Mouse (Mus musculus): ENCODE measurements at regions not wholly inside any gene's neighbourhood (a gene's known extent, or its start where the extent isn't known, plus 50 kb on each side); places are given as distances from the start of the nearest gene placed in this dataset.
A peak's percentile ranks its signal among the peaks of the same experiment; 100 is the strongest.

DNA sequence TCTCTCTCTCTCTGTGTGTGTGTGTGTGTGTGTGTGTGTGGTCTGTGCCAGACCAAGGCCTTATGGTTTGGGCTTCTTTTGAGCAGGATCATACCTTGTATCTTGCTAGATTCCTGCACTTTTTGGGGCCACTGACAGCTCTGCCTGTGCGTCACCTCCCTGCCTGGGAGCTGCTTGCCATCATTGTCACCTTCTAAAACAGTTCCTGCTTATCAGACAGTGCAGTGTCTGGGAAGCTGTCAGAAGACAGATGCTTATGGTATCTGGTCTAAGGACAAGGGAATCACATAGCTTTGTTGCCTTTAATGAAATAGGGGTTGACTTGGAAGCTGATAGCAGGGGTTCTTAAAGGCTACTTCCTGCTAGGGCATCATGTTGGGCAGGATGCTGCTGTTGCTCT, 114.1 kb upstream of the Spon1 start:
- 11% methylated on average over 1 of the region's 1 CpGs for WGBS (ENCODE audit: insufficient replicate concordance)
- Histone ChIP-seq H3K4me3 (ENCODE audit: low read depth, low read length) (no peak overlapping the region), H3K36me3 (ENCODE audit: control insufficient read depth, insufficient read depth, low read length) (no peaks in the 10 kb centered on the region), H3K27me3 (ENCODE audit: control insufficient read depth, insufficient read depth, low read length) (no peaks in the 10 kb centered on the region), H3K27ac (ENCODE audit: low read depth, low read length) (peak overlapping the region; percentile 70), H3K9me3 (replicated peaks; ENCODE audit: control insufficient read depth, low read length) (no peaks in the 10 kb centered on the region), H3K9ac (ENCODE audit: low read depth, low read length) (no peak overlapping the region), H3K4me1 (ENCODE audit: control insufficient read depth, insufficient read depth, low read length) (peaks cover 14% of the 10 kb centered on the region), H3K4me2 (no peak overlapping the region)
- ATAC-seq (replicated peaks; ENCODE audit: insufficient number of reproducible peaks, low FRiP score, low TSS enrichment): peak; percentile 71; the same call in 1 of the 2 replicates

DNA sequence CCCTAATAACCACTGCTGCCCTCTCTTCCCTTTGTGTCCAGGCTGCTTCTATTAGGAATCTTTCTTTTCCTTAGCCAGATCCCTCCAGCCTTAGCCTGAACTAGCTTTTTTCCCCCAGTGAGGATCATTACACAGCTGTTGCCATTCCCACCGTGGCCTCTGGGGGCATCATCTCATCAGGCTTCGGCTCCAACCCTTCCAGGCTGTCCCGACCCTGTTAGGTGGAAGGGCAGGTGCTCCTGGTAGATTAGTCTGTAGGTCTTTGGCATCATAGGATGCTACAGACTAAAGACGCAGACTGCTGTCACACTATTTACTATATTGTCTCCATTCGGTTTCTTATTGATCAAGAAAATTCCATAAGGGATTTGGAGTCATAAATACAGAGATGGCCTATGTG, 112.7 kb upstream of the Spon1 start:
- no peak overlapping the region for H3K4me2 ChIP-seq
- peaks cover 14% of the 10 kb centered on the region for H3K4me1 ChIP-seq (ENCODE audit: control insufficient read depth, insufficient read depth, low read length)
- no peaks in the 10 kb centered on the region for H3K9me3 ChIP-seq (replicated peaks; ENCODE audit: control insufficient read depth, low read length)
- ATAC-seq (replicated peaks; ENCODE audit: insufficient number of reproducible peaks, low FRiP score, low TSS enrichment): no peak
- no peaks in the 10 kb centered on the region for H3K27me3 ChIP-seq (ENCODE audit: control insufficient read depth, insufficient read depth, low read length)
- 26% methylated on average over 5 of the region's 5 CpGs for WGBS (ENCODE audit: insufficient replicate concordance)
- H3K9ac ChIP-seq (ENCODE audit: low read depth, low read length): no peak overlapping the region
- H3K36me3 ChIP-seq (ENCODE audit: control insufficient read depth, insufficient read depth, low read length): no peaks in the 10 kb centered on the region
- H3K4me3 ChIP-seq (ENCODE audit: low read depth, low read length): no peak overlapping the region
- H3K27ac ChIP-seq (ENCODE audit: low read depth, low read length): no peak overlapping the region

DNA sequence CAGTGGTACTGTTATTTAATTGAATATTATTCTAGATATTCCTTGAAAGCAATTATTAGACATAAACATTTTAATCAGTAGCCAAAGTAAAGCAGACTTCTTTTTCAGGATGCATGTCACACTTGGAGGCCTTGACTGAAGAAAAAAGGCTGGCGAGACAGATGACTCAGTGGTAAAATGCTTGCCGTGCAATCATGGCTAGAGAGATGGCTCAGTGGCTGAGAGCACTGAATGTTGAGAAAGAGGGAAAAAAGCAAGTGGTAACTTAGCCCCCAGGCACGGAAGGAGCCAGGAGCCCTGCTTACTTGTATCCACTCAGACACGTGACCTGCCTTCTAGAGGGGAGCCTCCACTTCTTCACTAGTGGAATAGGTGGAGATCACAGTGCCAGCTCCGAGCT, 110.5 kb upstream of the Spon1 start:
- Histone ChIP-seq H3K4me3 (ENCODE audit: low read depth, low read length) (no peak overlapping the region), H3K36me3 (ENCODE audit: control insufficient read depth, insufficient read depth, low read length) (no peaks in the 10 kb centered on the region), H3K27ac (ENCODE audit: low read depth, low read length) (no peak overlapping the region), H3K4me1 (ENCODE audit: control insufficient read depth, insufficient read depth, low read length) (peaks cover 14% of the 10 kb centered on the region), H3K9me3 (replicated peaks; ENCODE audit: control insufficient read depth, low read length) (no peaks in the 10 kb centered on the region), H3K9ac (ENCODE audit: low read depth, low read length) (no peak overlapping the region), H3K27me3 (ENCODE audit: control insufficient read depth, insufficient read depth, low read length) (no peaks in the 10 kb centered on the region), H3K4me2 (no peak overlapping the region)
- WGBS (ENCODE audit: insufficient replicate concordance): 76% methylated on average over 5 of the region's 5 CpGs
- ATAC-seq (replicated peaks; ENCODE audit: insufficient number of reproducible peaks, low FRiP score, low TSS enrichment): no peak

DNA sequence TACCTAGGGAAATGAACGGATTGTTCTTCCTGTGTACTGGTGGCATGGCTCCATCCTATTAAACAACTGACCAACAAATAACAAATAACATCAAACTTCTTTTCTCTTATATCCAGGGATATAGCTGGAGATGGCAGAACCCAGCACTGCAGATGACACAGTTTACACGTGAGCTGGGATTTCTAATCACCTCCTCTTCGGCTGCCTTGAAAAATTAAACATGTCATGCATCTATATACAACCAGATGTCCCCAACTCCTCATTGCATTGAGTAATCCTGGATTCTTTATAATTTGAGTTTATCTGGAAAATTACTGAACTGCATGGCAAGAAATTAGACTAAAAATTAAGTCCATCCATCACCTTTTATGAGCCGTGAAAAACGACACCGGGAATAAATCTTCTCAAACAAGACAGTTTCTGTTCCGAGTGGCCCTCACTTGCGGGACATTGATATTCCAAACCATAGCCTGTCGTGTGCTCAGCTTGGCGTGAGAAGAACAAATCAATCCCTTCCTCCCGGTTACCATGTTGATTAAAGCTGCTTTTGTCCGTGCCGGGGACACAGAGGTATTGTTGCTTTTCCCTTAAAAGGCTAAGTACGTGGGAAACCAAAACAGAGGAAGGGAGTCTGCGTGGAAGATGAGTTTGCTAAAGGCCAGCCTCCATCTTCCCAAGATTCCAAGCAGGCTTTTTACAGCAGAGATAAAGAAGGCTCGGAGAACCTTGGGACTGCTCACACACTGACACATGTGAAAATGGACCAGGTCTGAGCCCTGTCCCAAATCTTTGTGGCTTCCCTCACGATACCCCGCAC, 92.8 kb upstream of the Spon1 start:
- no peaks in the 10 kb centered on the region for H3K4me1 ChIP-seq (ENCODE audit: control insufficient read depth, insufficient read depth, low read length)
- H3K9me3 ChIP-seq (replicated peaks; ENCODE audit: control insufficient read depth, low read length): no peaks in the 10 kb centered on the region
- H3K4me3 ChIP-seq (ENCODE audit: low read depth, low read length): no peak overlapping the region
- H3K27me3 ChIP-seq (ENCODE audit: control insufficient read depth, insufficient read depth, low read length): no peaks in the 10 kb centered on the region
- H3K4me2 ChIP-seq: no peak overlapping the region
- no peak overlapping the region for H3K27ac ChIP-seq (ENCODE audit: low read depth, low read length)
- no peak overlapping the region for H3K9ac ChIP-seq (ENCODE audit: low read depth, low read length)
- ATAC-seq (replicated peaks; ENCODE audit: insufficient number of reproducible peaks, low FRiP score, low TSS enrichment): no peak
- no peaks in the 10 kb centered on the region for H3K36me3 ChIP-seq (ENCODE audit: control insufficient read depth, insufficient read depth, low read length)
- WGBS (ENCODE audit: insufficient replicate concordance): 74% methylated on average over 18 of the region's 18 CpGs

DNA sequence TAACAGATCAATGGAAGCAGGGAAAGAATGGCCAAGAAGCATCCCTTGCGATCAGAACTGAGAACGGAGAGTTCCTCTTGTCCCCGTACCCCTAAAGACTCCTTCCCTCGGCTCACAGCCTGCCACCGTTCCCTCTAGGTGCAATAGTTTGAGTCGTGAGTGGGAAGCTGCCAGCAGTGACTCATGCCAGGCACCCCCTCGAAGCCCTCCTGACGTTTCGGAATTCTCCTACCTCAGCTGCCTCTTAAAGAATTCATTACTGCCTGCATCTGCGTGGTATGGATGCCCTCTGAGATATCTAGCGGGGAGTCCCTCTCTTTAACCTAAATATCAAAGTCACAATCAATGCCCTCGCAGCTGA, 92.2 kb upstream of the Spon1 start:
- WGBS (ENCODE audit: insufficient replicate concordance): 65% methylated on average over 12 of the region's 12 CpGs
- Histone ChIP-seq H3K27ac (ENCODE audit: low read depth, low read length) (no peak overlapping the region), H3K4me2 (no peak overlapping the region), H3K9me3 (replicated peaks; ENCODE audit: control insufficient read depth, low read length) (no peaks in the 10 kb centered on the region), H3K27me3 (ENCODE audit: control insufficient read depth, insufficient read depth, low read length) (no peaks in the 10 kb centered on the region), H3K9ac (ENCODE audit: low read depth, low read length) (no peak overlapping the region), H3K36me3 (ENCODE audit: control insufficient read depth, insufficient read depth, low read length) (no peaks in the 10 kb centered on the region), H3K4me3 (ENCODE audit: low read depth, low read length) (no peak overlapping the region), H3K4me1 (ENCODE audit: control insufficient read depth, insufficient read depth, low read length) (no peaks in the 10 kb centered on the region)
- ATAC-seq (replicated peaks; ENCODE audit: insufficient number of reproducible peaks, low FRiP score, low TSS enrichment): no peak

DNA sequence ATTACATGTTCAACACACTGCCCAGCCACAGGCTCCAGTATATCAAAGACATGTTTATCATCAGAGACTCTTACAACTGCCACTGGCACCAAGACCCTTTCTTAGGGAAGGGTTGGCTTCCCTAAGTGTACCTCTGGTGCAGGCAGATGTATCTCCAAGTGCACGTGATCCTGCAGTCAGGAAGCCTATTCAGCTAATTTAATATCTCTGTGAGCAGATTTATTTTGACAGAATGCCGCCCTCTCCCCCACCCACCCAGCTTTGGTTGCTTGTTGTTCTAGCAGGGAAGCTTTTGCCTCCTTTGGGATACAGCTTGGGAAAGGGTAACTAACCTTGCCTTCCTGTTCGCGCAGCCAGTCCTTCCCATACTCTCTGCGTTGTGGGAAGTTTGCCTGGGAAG, 83.5 kb upstream of the Spon1 start:
- 73% methylated on average over 5 of the region's 5 CpGs for WGBS (ENCODE audit: insufficient replicate concordance)
- no peak for ATAC-seq (replicated peaks; ENCODE audit: insufficient number of reproducible peaks, low FRiP score, low TSS enrichment)

DNA sequence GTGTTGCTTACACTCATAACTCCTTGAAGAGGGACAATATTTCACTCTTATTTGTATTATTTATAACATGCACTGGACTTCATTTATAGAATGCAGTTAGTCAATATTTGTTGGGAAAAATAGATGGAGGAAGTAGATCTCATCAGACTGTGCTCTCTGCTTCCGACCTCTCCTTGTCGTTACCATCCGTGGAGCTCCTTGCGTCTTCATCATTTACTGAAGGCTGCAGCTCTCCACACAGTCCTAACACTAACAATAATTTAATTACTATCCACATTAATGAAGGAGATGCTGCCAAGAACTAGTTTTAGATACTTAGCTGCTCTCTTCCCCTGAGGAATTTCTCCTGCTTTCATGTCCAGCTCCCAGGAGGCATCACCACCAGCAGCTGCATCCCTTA, 80.4 kb upstream of the Spon1 start:
- WGBS (ENCODE audit: insufficient replicate concordance): 94% methylated on average over 4 of the region's 4 CpGs
- Histone ChIP-seq H3K9ac (ENCODE audit: low read depth, low read length) (no peak overlapping the region), H3K4me2 (no peak overlapping the region), H3K9me3 (replicated peaks; ENCODE audit: control insufficient read depth, low read length) (no peaks in the 10 kb centered on the region), H3K27me3 (ENCODE audit: control insufficient read depth, insufficient read depth, low read length) (no peaks in the 10 kb centered on the region), H3K4me3 (ENCODE audit: low read depth, low read length) (no peak overlapping the region), H3K4me1 (ENCODE audit: control insufficient read depth, insufficient read depth, low read length) (peaks cover 3% of the 10 kb centered on the region; the same call in 1 of the 2 replicates), H3K27ac (ENCODE audit: low read depth, low read length) (no peak overlapping the region), H3K36me3 (ENCODE audit: control insufficient read depth, insufficient read depth, low read length) (no peaks in the 10 kb centered on the region)
- no peak for ATAC-seq (replicated peaks; ENCODE audit: insufficient number of reproducible peaks, low FRiP score, low TSS enrichment)

More for the DNA sequence above, 83.5 kb upstream of the Spon1 start:
- H3K9ac ChIP-seq (ENCODE audit: low read depth, low read length): no peak overlapping the region
- H3K4me1 ChIP-seq (ENCODE audit: control insufficient read depth, insufficient read depth, low read length): no peaks in the 10 kb centered on the region
- H3K36me3 ChIP-seq (ENCODE audit: control insufficient read depth, insufficient read depth, low read length): no peaks in the 10 kb centered on the region
- no peaks in the 10 kb centered on the region for H3K27me3 ChIP-seq (ENCODE audit: control insufficient read depth, insufficient read depth, low read length)
- no peak overlapping the region for H3K4me2 ChIP-seq
- H3K9me3 ChIP-seq (replicated peaks; ENCODE audit: control insufficient read depth, low read length): no peaks in the 10 kb centered on the region
- no peak overlapping the region for H3K4me3 ChIP-seq (ENCODE audit: low read depth, low read length)
- H3K27ac ChIP-seq (ENCODE audit: low read depth, low read length): no peak overlapping the region

DNA sequence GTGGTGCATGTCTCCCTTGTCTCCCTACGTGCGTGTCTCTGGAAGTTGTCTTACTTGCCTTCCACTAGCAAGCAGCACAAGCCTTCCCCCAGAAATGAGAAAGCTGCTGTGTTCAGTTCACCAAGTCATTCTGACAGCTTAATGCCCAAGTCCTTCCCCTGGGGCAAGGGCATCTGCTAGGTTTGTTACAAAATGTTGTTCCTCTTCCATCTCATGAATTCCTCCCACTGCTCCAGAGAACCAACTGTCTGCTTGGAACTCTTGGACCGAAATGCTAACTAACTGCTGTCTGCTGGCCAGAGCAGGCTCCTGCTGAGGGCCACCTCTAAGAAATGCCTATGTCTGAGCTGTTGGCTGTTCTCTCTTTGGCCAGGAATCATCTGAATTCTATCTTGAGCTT, 79.3 kb upstream of the Spon1 start:
- no peaks in the 10 kb centered on the region for H3K36me3 ChIP-seq (ENCODE audit: control insufficient read depth, insufficient read depth, low read length)
- H3K4me2 ChIP-seq: no peak overlapping the region
- H3K27ac ChIP-seq (ENCODE audit: low read depth, low read length): no peak overlapping the region
- no peaks in the 10 kb centered on the region for H3K9me3 ChIP-seq (replicated peaks; ENCODE audit: control insufficient read depth, low read length)
- no peak for ATAC-seq (replicated peaks; ENCODE audit: insufficient number of reproducible peaks, low FRiP score, low TSS enrichment)
- H3K4me3 ChIP-seq (ENCODE audit: low read depth, low read length): no peak overlapping the region
- H3K27me3 ChIP-seq (ENCODE audit: control insufficient read depth, insufficient read depth, low read length): no peaks in the 10 kb centered on the region
- 76% methylated on average over 3 of the region's 3 CpGs for WGBS (ENCODE audit: insufficient replicate concordance)
- H3K4me1 ChIP-seq (ENCODE audit: control insufficient read depth, insufficient read depth, low read length): peaks cover 5% of the 10 kb centered on the region; the same call in 1 of the 2 replicates
- H3K9ac ChIP-seq (ENCODE audit: low read depth, low read length): no peak overlapping the region

DNA sequence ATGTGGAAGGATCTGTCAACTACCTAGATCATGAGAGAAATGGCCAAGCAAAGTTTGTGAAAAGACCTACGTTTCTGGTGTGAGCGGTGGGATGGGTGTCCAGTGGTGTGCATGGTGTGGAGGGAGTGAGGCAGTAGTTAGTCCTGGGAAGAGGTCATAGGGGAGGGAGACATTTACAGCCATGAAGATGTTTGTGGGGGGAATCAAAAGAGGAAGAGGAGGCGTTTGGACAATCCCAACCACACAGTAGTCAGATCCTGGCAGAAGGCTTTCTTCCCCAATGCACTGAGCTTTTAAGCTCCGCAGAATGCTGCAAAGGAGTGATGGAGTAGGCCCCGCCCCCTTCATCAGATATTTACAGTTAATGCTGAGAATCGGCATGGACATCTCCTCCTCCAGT, 78.2 kb upstream of the Spon1 start:
- Histone ChIP-seq H3K4me1 (ENCODE audit: control insufficient read depth, insufficient read depth, low read length) (peaks cover 5% of the 10 kb centered on the region; the same call in 1 of the 2 replicates), H3K4me3 (ENCODE audit: low read depth, low read length) (no peak overlapping the region), H3K9me3 (replicated peaks; ENCODE audit: control insufficient read depth, low read length) (no peaks in the 10 kb centered on the region), H3K4me2 (no peak overlapping the region), H3K9ac (ENCODE audit: low read depth, low read length) (no peak overlapping the region), H3K27me3 (ENCODE audit: control insufficient read depth, insufficient read depth, low read length) (no peaks in the 10 kb centered on the region), H3K27ac (ENCODE audit: low read depth, low read length) (no peak overlapping the region), H3K36me3 (ENCODE audit: control insufficient read depth, insufficient read depth, low read length) (no peaks in the 10 kb centered on the region)
- WGBS (ENCODE audit: insufficient replicate concordance): 75% methylated on average over 6 of the region's 6 CpGs
- no peak for ATAC-seq (replicated peaks; ENCODE audit: insufficient number of reproducible peaks, low FRiP score, low TSS enrichment)

Measured in heart, embryonic 11.5 days (tissue).